Mouse (Mus musculus): ENCODE data around the gene Clybl. TPM values are rescaled to one million over a fixed set of nuclear protein-coding genes. Genes with fewer than 3 reads are reported as not detected.

Clybl gene
- total and polyA plus RNA-seq, 2 experiments from 2014 or later = 8.7 to 21.1 TPM

GRCm38 (mm10) chr14:122277142-122277541, 95.6 kb downstream of the Clybl start:
- DNase-seq (ENCODE audit: low spot score) (no peak), ATAC-seq (ENCODE audit: low FRiP score) (no peak)
- no peak overlapping the region for H3K4me3 ChIP-seq (ENCODE audit: low read depth, low read length)

GRCm38 (mm10) chr14:122279462-122280308, 98.2 kb downstream of the Clybl start:
- ATAC-seq (ENCODE audit: low FRiP score) (no peak), DNase-seq (ENCODE audit: low spot score) (peak; percentile 34)
- WGBS = 29% methylated on average over 16 of the region's 16 CpGs
- Histone ChIP-seq H3K9ac (replicated peaks; ENCODE audit: low read length, poor library complexity, severe bottlenecking) (no peak overlapping the region), H3K4me2 (ENCODE audit: low read depth, low read length, poor library complexity, severe bottlenecking) (no peak overlapping the region), H3K27me3 (ENCODE audit: insufficient read depth, low read length) (peaks cover 45% of the 10 kb centered on the region), H3K4me3 (ENCODE audit: low read depth, low read length) (no peak overlapping the region), H3K4me1 (ENCODE audit: insufficient read depth, low read length) (no peaks in the 10 kb centered on the region), H3K36me3 (ENCODE audit: insufficient read depth, low read length) (no peaks in the 10 kb centered on the region), H3K27ac (ENCODE audit: low read depth, low read length) (no peak overlapping the region), H3K9me3 (ENCODE audit: low read length) (no peaks in the 10 kb centered on the region)
- no peak for TF ChIP-seq CTCF (IDR thresholded peaks at IDR 0.05)

More at GRCm38 (mm10) chr14:122277142-122277541, 95.6 kb downstream of the Clybl start:
- Histone ChIP-seq H3K4me2 (ENCODE audit: low read depth, low read length, poor library complexity, severe bottlenecking) (no peak overlapping the region), H3K27me3 (ENCODE audit: insufficient read depth, low read length) (peaks cover 36% of the 10 kb centered on the region), H3K27ac (ENCODE audit: low read depth, low read length) (no peak overlapping the region), H3K4me1 (ENCODE audit: insufficient read depth, low read length) (no peaks in the 10 kb centered on the region), H3K9me3 (ENCODE audit: low read length) (no peaks in the 10 kb centered on the region), H3K9ac (replicated peaks; ENCODE audit: low read length, poor library complexity, severe bottlenecking) (no peak overlapping the region), H3K36me3 (ENCODE audit: insufficient read depth, low read length) (no peaks in the 10 kb centered on the region)
- WGBS = 82% methylated on average over 8 of the region's 8 CpGs
- TF ChIP-seq CTCF (IDR thresholded peaks at IDR 0.05) = no peak

GRCm38 (mm10) chr14:122280309-122281071, 99.0 kb downstream of the Clybl start:
- Histone ChIP-seq H3K27me3 (ENCODE audit: insufficient read depth, low read length) (peaks cover 45% of the 10 kb centered on the region), H3K9me3 (ENCODE audit: low read length) (no peaks in the 10 kb centered on the region), H3K27ac (ENCODE audit: low read depth, low read length) (no peak overlapping the region; the same call in 1 of the 2 replicates), H3K4me2 (ENCODE audit: low read depth, low read length, poor library complexity, severe bottlenecking) (no peak overlapping the region), H3K4me3 (ENCODE audit: low read depth, low read length) (no peak overlapping the region), H3K9ac (replicated peaks; ENCODE audit: low read length, poor library complexity, severe bottlenecking) (no peak overlapping the region), H3K4me1 (ENCODE audit: insufficient read depth, low read length) (no peaks in the 10 kb centered on the region), H3K36me3 (ENCODE audit: insufficient read depth, low read length) (no peaks in the 10 kb centered on the region)
- 21% methylated on average over 21 of the region's 21 CpGs for WGBS
- ATAC-seq (ENCODE audit: low FRiP score) = peak; percentile 38; the same call in 1 of the 2 replicates
- no peak for TF ChIP-seq CTCF (IDR thresholded peaks at IDR 0.05)
- peak; percentile 40 for DNase-seq (ENCODE audit: low spot score)

GRCm38 (mm10) chr14:122281072-122281634, 99.6 kb downstream of the Clybl start:
- Histone ChIP-seq H3K4me1 (ENCODE audit: insufficient read depth, low read length) (no peaks in the 10 kb centered on the region), H3K4me2 (ENCODE audit: low read depth, low read length, poor library complexity, severe bottlenecking) (no peak overlapping the region), H3K27ac (ENCODE audit: low read depth, low read length) (no peak overlapping the region), H3K4me3 (ENCODE audit: low read depth, low read length) (no peak overlapping the region), H3K9me3 (ENCODE audit: low read length) (no peaks in the 10 kb centered on the region), H3K36me3 (ENCODE audit: insufficient read depth, low read length) (no peaks in the 10 kb centered on the region), H3K9ac (replicated peaks; ENCODE audit: low read length, poor library complexity, severe bottlenecking) (no peak overlapping the region), H3K27me3 (ENCODE audit: insufficient read depth, low read length) (peaks cover 45% of the 10 kb centered on the region)
- DNase-seq (ENCODE audit: low spot score) (peak; percentile 42), ATAC-seq (ENCODE audit: low FRiP score) (no peak)
- WGBS = 32% methylated on average over 9 of the region's 9 CpGs
- no peak for TF ChIP-seq CTCF (IDR thresholded peaks at IDR 0.05)

GRCm38 (mm10) chr14:122283959-122284358, 102.5 kb downstream of the Clybl start:
- no peak for TF ChIP-seq CTCF (IDR thresholded peaks at IDR 0.05)
- Histone ChIP-seq H3K9ac (replicated peaks; ENCODE audit: low read length, poor library complexity, severe bottlenecking) (no peak overlapping the region), H3K36me3 (ENCODE audit: insufficient read depth, low read length) (no peaks in the 10 kb centered on the region), H3K4me2 (ENCODE audit: low read depth, low read length, poor library complexity, severe bottlenecking) (no peak overlapping the region), H3K9me3 (ENCODE audit: low read length) (no peaks in the 10 kb centered on the region), H3K4me1 (ENCODE audit: insufficient read depth, low read length) (no peaks in the 10 kb centered on the region), H3K4me3 (ENCODE audit: low read depth, low read length) (no peak overlapping the region), H3K27ac (ENCODE audit: low read depth, low read length) (no peak overlapping the region), H3K27me3 (ENCODE audit: insufficient read depth, low read length) (peaks cover 36% of the 10 kb centered on the region)
- ATAC-seq (ENCODE audit: low FRiP score) (no peak), DNase-seq (ENCODE audit: low spot score) (no peak)
- WGBS = 93% methylated on average over 5 of the region's 5 CpGs

All from midbrain, postnatal 0 days (tissue).